Mouse (Mus musculus) spleen, adult 2 months (tissue): ENCODE results near the gene Cmtm2a. TPM values are rescaled to one million over a fixed set of nuclear protein-coding genes. Genes with fewer than 3 reads are reported as not detected.
A peak's percentile ranks its signal among the peaks of the same experiment; 100 is the strongest.
"Not testable (repeated sequence)": the region's sequence is repeated elsewhere in the genome, so short reads cannot be mapped to it uniquely, and the experiment has no call there.

Experiments used
- DNase-seq, 2 experiments: peaks; one replicate each; pipeline versions ENCODE4 v3.0.0 to v3.0.0-alpha.2; 2012 to 2021; ENCODE audit warnings: low spot score in 2 of 2, low read depth in 1 of 2
- H3K27ac ChIP-seq: fragments of 200-500 bp; 2 replicates; pipeline ENCODE4 v1.5.1; 2012; ENCODE audit warnings: low read length, inconsistent platforms; ENCODE audit not compliant: insufficient read depth
- H3K27me3 ChIP-seq: fragments of 200-500 bp; 2 replicates; pipeline ENCODE4 v1.6.1; 2012; ENCODE audit warnings: mild to moderate bottlenecking, moderate library complexity, low read length, inconsistent platforms; ENCODE audit not compliant: control insufficient read depth, insufficient read depth
- H3K36me3 ChIP-seq: fragments of 200-500 bp; 2 replicates; pipeline ENCODE4 v1.6.1; 2012; ENCODE audit warnings: mild to moderate bottlenecking, low read length, inconsistent platforms; ENCODE audit not compliant: control insufficient read depth, insufficient read depth
- H3K4me1 ChIP-seq: fragments of 200-500 bp; 2 replicates; pipeline ENCODE4 v1.6.1; 2011; ENCODE audit warnings: inconsistent platforms; ENCODE audit not compliant: control insufficient read depth, insufficient read depth, insufficient read length
- H3K4me3 ChIP-seq: fragments of 200-500 bp; 2 replicates; pipeline ENCODE4 v1.5.1; 2011; ENCODE audit warnings: mild to moderate bottlenecking, inconsistent platforms; ENCODE audit not compliant: insufficient read depth, insufficient read length; ENCODE audit errors: extremely low read depth
- CTCF ChIP-seq: fragments of 200-500 bp; IDR thresholded peaks from 2 replicates; pipeline ENCODE4 v1.5.1; 2011; ENCODE audit warnings: mild to moderate bottlenecking, inconsistent platforms; ENCODE audit not compliant: insufficient read depth, insufficient read length, insufficient replicate concordance; ENCODE audit errors: extremely low read depth
- POLR2A ChIP-seq: fragments of 200-500 bp; IDR thresholded peaks from 2 replicates; pipeline ENCODE4 v1.6.1; 2011; ENCODE audit warnings: low read depth, low read length, inconsistent platforms
- whole genome bisulfite sequencing: fragments of 180-500 bp; shearing (Covaris S2); methylation state at CpG from one replicate; pipeline ENCODE4 v1.1.7; 2018; 5-methylcytosine and 5-hydroxymethylcytosine counted together
- polyA plus RNA-seq: library from polyadenylated mRNA; depleted of rRNA; stranded (reverse); fragments of >200 nt; gene quantifications from 2 replicates; pipeline ENCODE4 v1.2.3, GENCODE M21; 2012

Gene Cmtm2a
- polyA plus RNA-seq, 1 experiment, result not detected

- no peaks in the 10 kb centered on the region for H3K4me1 ChIP-seq
- H3K4me3 ChIP-seq, result no peak overlapping the region
- H3K27me3 ChIP-seq, result no peaks in the 10 kb centered on the region
- no peak for DNase-seq
- WGBS, result 91% methylated on average over 6 of the region's 6 CpGs
- TF ChIP-seq CTCF, result no peak
- no peak for TF ChIP-seq POLR2A
- peaks cover 4% of the 10 kb centered on the region; the same call in 1 of the 2 replicates for H3K36me3 ChIP-seq
- no peak overlapping the region for H3K27ac ChIP-seq
Observed at GRCm38 (mm10) chr8:104268937-104269440, 24.0 kb downstream of the Cmtm2a start.

GRCm38 (mm10) chr8:104268368-104268767 is 24.6 kb downstream of the Cmtm2a start:
- Histone ChIP-seq H3K4me1 (no peaks in the 10 kb centered on the region), H3K27me3 (no peaks in the 10 kb centered on the region), H3K36me3 (peaks cover 9% of the 10 kb centered on the region), H3K4me3 (no peak overlapping the region), H3K27ac (no peak overlapping the region)
- no peak for DNase-seq
- TF ChIP-seq CTCF (no peak), POLR2A (no peak)

- 94% methylated on average over 22 of the region's 22 CpGs for WGBS
- H3K36me3 ChIP-seq, result peaks cover 12% of the 10 kb centered on the region
- H3K4me1 ChIP-seq, DNase-seq, H3K4me3 ChIP-seq, H3K27ac ChIP-seq, H3K27me3 ChIP-seq: not testable (repeated sequence)
Observed at GRCm38 (mm10) chr8:104264271-104264935, 28.6 kb downstream of the Cmtm2a start.

- H3K36me3 ChIP-seq, result peaks cover 20% of the 10 kb centered on the region
- not testable (repeated sequence) for H3K27me3 ChIP-seq, H3K27ac ChIP-seq, H3K4me1 ChIP-seq, DNase-seq, H3K4me3 ChIP-seq
- WGBS, result 92% methylated on average over 5 of the region's 5 CpGs
Observed at GRCm38 (mm10) chr8:104261802-104262201, 31.2 kb downstream of the Cmtm2a start.

GRCm38 (mm10) chr8:104253016-104253415 is 40.0 kb downstream of the Cmtm2a start:
- TF ChIP-seq POLR2A, result no peak
- TF ChIP-seq CTCF, result peak; percentile 66; the same call in 1 of the 2 replicates
- 69% methylated on average over 3 of the region's 3 CpGs for WGBS
- Histone ChIP-seq H3K27ac (no peak overlapping the region), H3K4me3 (no peak overlapping the region), H3K36me3 (peaks cover 2% of the 10 kb centered on the region), H3K4me1 (0 out of 2 replicates have a peak, but pooled peaks cover 2% of the 10 kb centered on the region), H3K27me3 (no peaks in the 10 kb centered on the region)
- DNase-seq, result peak in 1 of 2 experiments; percentile 59

GRCm38 (mm10) chr8:104251461-104251860 is 41.5 kb downstream of the Cmtm2a start:
- Histone ChIP-seq H3K36me3 (no peaks in the 10 kb centered on the region), H3K27me3 (no peaks in the 10 kb centered on the region), H3K4me1 (peaks cover 6% of the 10 kb centered on the region; the same call in 1 of the 2 replicates), H3K27ac (no peak overlapping the region), H3K4me3 (peak overlapping the region; percentile 95)
- no peak for DNase-seq
- no peak for TF ChIP-seq POLR2A
- TF ChIP-seq CTCF, result no peak
- WGBS, result 0% methylated on average over 7 of the region's 7 CpGs

GRCm38 (mm10) chr8:104250439-104251367 is 42.3 kb downstream of the Cmtm2a start, which contains the start of gene Cklf:
Gene Cklf (plus strand): TSS chr8:104250861.
- peak within 1 kb of the TSS; percentile 92 for H3K27ac ChIP-seq

More at GRCm38 (mm10) chr8:104250439-104251367, 42.3 kb downstream of the Cmtm2a start, which contains the start of gene Cklf:
- peak; percentile 74; the same call in 1 of the 2 replicates for TF ChIP-seq POLR2A
- TF ChIP-seq CTCF, result no peak
- Histone ChIP-seq H3K36me3 (no peaks in the 10 kb centered on the region), H3K4me1 (peaks cover 9% of the 10 kb centered on the region; the same call in 1 of the 2 replicates), H3K4me3 (peak within 1 kb of the TSS; percentile 95), H3K27me3 (no peaks in the 10 kb centered on the region)
- peak; percentile 81 to 85 for DNase-seq
- 4% methylated on average over 41 of the region's 41 CpGs for WGBS
